Mouse (Mus musculus) lung, adult 2 months (tissue): Measurements from ENCODE around the gene Anapc15-ps.

ENCODE experiments used
- CTCF ChIP-seq: fragments of 200-500 bp; IDR thresholded peaks from 2 replicates; pipeline ENCODE4 v1.5.1; 2011; ENCODE audit warnings: mild to moderate bottlenecking, low read length, control low read depth; ENCODE audit not compliant: insufficient read depth
- POLR2A ChIP-seq: fragments of 200-500 bp; IDR thresholded peaks from 2 replicates; pipeline ENCODE4 v1.6.1; 2011; ENCODE audit warnings: low read depth, mild to moderate bottlenecking, control low read depth, low read length, borderline replicate concordance; ENCODE audit errors: extremely low read depth

GRCm38 (mm10) chr10:95682964-95683363 is 9.7 kb upstream of the Anapc15-ps start:
- no peak for TF ChIP-seq POLR2A
- TF ChIP-seq CTCF = no peak
